Mouse (Mus musculus) limb, embryonic 15.5 days (tissue): ENCODE measurements at regions not wholly inside any gene's neighbourhood (a gene's known extent, or its start where the extent isn't known, plus 50 kb on each side); places are given as distances from the start of the nearest gene placed in this dataset.

ENCODE experiments used
- ATAC-seq: fragments of 200-750 bp; cut with Nextera tagmentation; 2 replicates; pipeline ENCODE4 v1.8.0; 2017; ENCODE audit warnings: low read depth, moderate TSS enrichment; ENCODE audit not compliant: insufficient number of reproducible peaks, low FRiP score, low TSS enrichment
- H3K27ac ChIP-seq: fragments of 300-500 bp; sonication (generic); 2 replicates; pipeline ENCODE4 v1.5.1; 2015; ENCODE audit warnings: moderate library complexity, mild to moderate bottlenecking, inconsistent platforms
- H3K27me3 ChIP-seq: fragments of 300-500 bp; sonication (generic); 2 replicates; pipeline ENCODE4 v1.6.1; 2015; ENCODE audit warnings: inconsistent platforms
- H3K36me3 ChIP-seq: fragments of 300-500 bp; sonication (generic); 2 replicates; pipeline ENCODE4 v1.6.1; 2015; ENCODE audit warnings: inconsistent platforms
- H3K4me1 ChIP-seq: fragments of 300-500 bp; sonication (generic); 2 replicates; pipeline ENCODE4 v1.6.1; 2015; ENCODE audit warnings: inconsistent platforms
- H3K4me2 ChIP-seq: fragments of 300-500 bp; sonication (generic); 2 replicates; pipeline ENCODE4 v1.6.1; 2015; ENCODE audit warnings: mild to moderate bottlenecking, inconsistent platforms
- H3K4me3 ChIP-seq: fragments of 300-500 bp; sonication (generic); 2 replicates; pipeline ENCODE4 v1.5.1; 2015; ENCODE audit warnings: mild to moderate bottlenecking, inconsistent platforms
- H3K9ac ChIP-seq: fragments of 300-500 bp; sonication (generic); 2 replicates; pipeline ENCODE4 v1.6.1; 2015; ENCODE audit warnings: inconsistent platforms
- H3K9me3 ChIP-seq: fragments of 300-500 bp; sonication (generic); 2 replicates; pipeline ENCODE4 v1.6.1; 2016; ENCODE audit warnings: inconsistent platforms
- WGBS: fragments of 180-500 bp; shearing (Covaris S2); methylation state at CpG from one replicate; pipeline ENCODE4 v1.1.7; 2015; 5-methylcytosine and 5-hydroxymethylcytosine counted together

DNA sequence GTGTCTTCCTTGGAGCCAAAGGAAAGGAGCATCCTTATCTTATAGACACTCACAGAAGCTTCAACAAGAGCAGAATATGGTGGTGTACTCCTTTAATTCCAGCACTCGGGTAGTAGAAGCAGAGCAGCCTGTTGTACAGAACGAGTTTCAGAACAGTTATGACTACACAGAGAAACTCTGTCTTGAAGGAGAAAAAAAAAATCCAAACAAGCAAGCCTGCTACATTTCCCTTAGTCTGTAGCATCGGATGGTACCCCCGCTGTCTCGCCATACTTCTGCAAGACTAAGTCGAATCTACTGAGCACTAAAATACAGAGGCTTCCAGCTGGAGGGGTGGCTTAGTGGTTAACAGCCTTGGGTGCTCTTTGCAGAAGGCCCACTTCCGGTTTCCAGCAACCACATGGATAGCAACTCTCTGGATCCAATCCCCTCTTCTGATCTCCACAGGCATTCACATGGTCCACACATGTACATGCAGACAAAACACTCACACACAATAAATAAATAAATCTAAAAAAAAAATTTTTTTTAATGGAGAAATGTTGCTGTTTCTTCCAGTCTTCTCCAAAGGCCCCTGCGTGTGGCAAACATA, 144.6 kb upstream of the Jmjd1c start:
- H3K27me3 ChIP-seq: no peaks in the 10 kb centered on the region
- no peaks in the 10 kb centered on the region for H3K36me3 ChIP-seq
- WGBS: 75% methylated on average over 8 of the region's 8 CpGs
- H3K9ac ChIP-seq: no peak overlapping the region
- no peak overlapping the region for H3K4me3 ChIP-seq
- ATAC-seq: no peak
- H3K27ac ChIP-seq: no peak overlapping the region
- 0 out of 2 replicates have a peak, but pooled peaks cover 7% of the 10 kb centered on the region for H3K4me1 ChIP-seq
- H3K9me3 ChIP-seq: no peaks in the 10 kb centered on the region
- H3K4me2 ChIP-seq: no peak overlapping the region

GRCm38 (mm10) chr10:66951935-66952334, 144.0 kb upstream of the Jmjd1c start:
- ATAC-seq: no peak
- WGBS: 77% methylated on average over 9 of the region's 9 CpGs
- Histone ChIP-seq H3K27ac (no peak overlapping the region), H3K27me3 (no peaks in the 10 kb centered on the region), H3K4me2 (no peak overlapping the region), H3K9ac (no peak overlapping the region), H3K4me3 (no peak overlapping the region), H3K9me3 (no peaks in the 10 kb centered on the region), H3K36me3 (no peaks in the 10 kb centered on the region), H3K4me1 (0 out of 2 replicates have a peak, but pooled peaks cover 7% of the 10 kb centered on the region)

DNA sequence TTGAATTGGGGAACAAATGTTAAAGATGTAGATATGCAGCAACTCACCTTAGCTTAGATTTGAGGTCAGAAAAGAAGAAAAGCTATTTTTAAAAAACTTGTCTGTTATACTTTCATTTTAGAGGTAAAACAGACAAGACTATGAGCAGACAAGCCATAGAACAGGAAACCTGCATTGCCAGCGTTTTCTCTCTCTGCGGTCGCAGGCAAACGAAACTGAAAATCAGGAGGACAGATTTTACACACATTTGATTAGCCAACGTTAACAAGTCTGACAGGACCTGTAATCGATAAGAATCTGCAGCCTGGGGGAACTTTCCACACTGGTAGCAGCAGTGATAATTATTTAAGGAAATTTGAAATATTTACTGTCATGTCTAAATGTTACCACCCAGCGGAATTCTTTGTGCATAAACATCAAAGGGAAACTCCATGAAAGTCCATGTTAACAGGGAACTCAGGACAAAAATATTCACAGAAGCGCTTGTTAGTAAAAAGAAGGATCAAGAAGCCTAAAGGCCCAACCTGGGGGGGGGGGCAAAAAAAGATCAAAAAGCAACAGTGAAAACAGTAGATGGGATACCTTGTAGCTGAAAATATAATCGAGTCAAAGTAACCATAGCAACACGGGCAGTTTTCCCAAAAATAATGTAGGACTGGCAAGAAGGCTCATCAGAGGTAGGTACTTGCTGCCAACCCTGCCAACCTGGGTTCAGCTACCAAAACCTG, 142.5 kb upstream of the Jmjd1c start:
- Histone ChIP-seq H3K9ac (no peak overlapping the region), H3K4me3 (no peak overlapping the region), H3K36me3 (no peaks in the 10 kb centered on the region), H3K27ac (no peak overlapping the region), H3K4me1 (0 out of 2 replicates have a peak, but pooled peaks cover 7% of the 10 kb centered on the region), H3K9me3 (no peaks in the 10 kb centered on the region), H3K4me2 (no peak overlapping the region), H3K27me3 (no peaks in the 10 kb centered on the region)
- WGBS: 25% methylated on average over 10 of the region's 10 CpGs
- no peak for ATAC-seq

DNA sequence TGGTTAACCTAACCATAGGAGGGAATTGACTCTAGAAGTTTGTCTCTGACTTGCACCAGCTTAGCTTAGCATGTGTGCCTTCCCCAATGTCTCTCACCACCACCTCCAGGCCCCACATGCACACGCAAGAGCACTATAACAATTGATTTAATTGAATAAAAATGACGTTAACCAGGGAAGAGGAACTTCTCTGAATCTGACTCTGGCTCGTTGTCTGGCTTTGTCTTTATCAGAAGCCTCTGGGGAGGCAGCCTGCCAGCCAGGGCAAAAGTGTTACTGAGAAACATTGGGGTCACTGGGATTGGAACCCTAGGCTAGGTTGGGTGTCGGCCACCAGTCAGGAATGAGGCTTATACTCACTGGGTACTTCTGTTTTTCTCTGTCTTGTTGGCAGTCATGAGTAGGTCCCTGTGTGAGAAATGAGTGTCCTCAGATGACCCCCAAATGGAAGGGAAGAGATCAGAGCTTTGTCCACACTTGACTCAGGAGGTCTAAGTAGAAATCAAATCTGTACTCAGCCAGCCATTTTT, 141.9 kb upstream of the Jmjd1c start:
- Histone ChIP-seq H3K4me2 (no peak overlapping the region), H3K27ac (no peak overlapping the region), H3K9ac (no peak overlapping the region), H3K36me3 (no peaks in the 10 kb centered on the region), H3K4me3 (no peak overlapping the region), H3K9me3 (no peaks in the 10 kb centered on the region), H3K4me1 (0 out of 2 replicates have a peak, but pooled peaks cover 7% of the 10 kb centered on the region), H3K27me3 (no peaks in the 10 kb centered on the region)
- 62% methylated on average over 4 of the region's 4 CpGs for WGBS
- ATAC-seq: no peak

- 0 out of 2 replicates have a peak, but pooled peaks cover 7% of the 10 kb centered on the region for H3K4me1 ChIP-seq
- H3K27ac ChIP-seq: no peak overlapping the region
- H3K4me3 ChIP-seq: no peak overlapping the region
- H3K27me3 ChIP-seq: no peaks in the 10 kb centered on the region
- no peaks in the 10 kb centered on the region for H3K9me3 ChIP-seq
- H3K4me2 ChIP-seq: no peak overlapping the region
- 63% methylated on average over 5 of the region's 5 CpGs for WGBS
- H3K36me3 ChIP-seq: no peaks in the 10 kb centered on the region
- ATAC-seq: no peak
- H3K9ac ChIP-seq: no peak overlapping the region
Measured at GRCm38 (mm10) chr10:66955430-66955829, 140.5 kb upstream of the Jmjd1c start.

DNA sequence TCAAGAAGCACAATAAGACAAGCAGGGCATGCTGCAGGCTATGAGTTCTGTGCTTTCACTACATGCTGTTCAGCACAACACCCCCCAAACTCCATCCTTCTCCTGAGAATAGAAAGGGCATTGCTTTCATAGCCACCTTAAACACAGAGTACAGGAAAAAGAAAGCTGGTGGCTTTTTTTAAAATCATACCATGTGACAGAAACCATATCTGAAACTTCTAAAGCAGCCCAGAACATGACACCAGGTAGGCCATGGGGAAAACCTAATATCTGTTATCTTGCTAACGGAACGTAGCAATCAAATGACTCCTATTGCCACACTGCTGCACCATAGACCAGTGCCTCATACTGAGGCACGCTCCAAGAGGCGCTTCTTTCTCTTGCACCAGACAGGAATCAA, 139.3 kb upstream of the Jmjd1c start:
- Histone ChIP-seq H3K4me1 (0 out of 2 replicates have a peak, but pooled peaks cover 7% of the 10 kb centered on the region), H3K27ac (no peak overlapping the region), H3K27me3 (no peaks in the 10 kb centered on the region), H3K9me3 (no peaks in the 10 kb centered on the region), H3K4me3 (no peak overlapping the region), H3K4me2 (no peak overlapping the region), H3K9ac (no peak overlapping the region), H3K36me3 (no peaks in the 10 kb centered on the region)
- ATAC-seq: no peak
- 88% methylated on average over 4 of the region's 4 CpGs for WGBS

- H3K27me3 ChIP-seq: no peaks in the 10 kb centered on the region
- 85% methylated on average over 4 of the region's 4 CpGs for WGBS
- H3K4me3 ChIP-seq: no peak overlapping the region
- H3K36me3 ChIP-seq: no peaks in the 10 kb centered on the region
- H3K27ac ChIP-seq: no peak overlapping the region
- no peak overlapping the region for H3K9ac ChIP-seq
- H3K9me3 ChIP-seq: no peaks in the 10 kb centered on the region
- H3K4me1 ChIP-seq: 0 out of 2 replicates have a peak, but pooled peaks cover 7% of the 10 kb centered on the region
- H3K4me2 ChIP-seq: no peak overlapping the region
- ATAC-seq: no peak
Measured at GRCm38 (mm10) chr10:66957373-66957772, 138.6 kb upstream of the Jmjd1c start.
